Mouse (Mus musculus): Measurements from ENCODE around the gene Ntn1. TPM values are rescaled to one million over a fixed set of nuclear protein-coding genes. Genes with fewer than 3 reads are reported as not detected.
A peak's percentile ranks its signal among the peaks of the same experiment; 100 is the strongest.

The Ntn1 gene
- total RNA-seq, 2 experiments from 2014 or later: 55.4 to 61.8 TPM

GRCm38 (mm10) chr11:68341111-68342002, 59.3 kb downstream of the Ntn1 start:
- intact Hi-C loops (cut with DNase I): no loop called here
- DNase-seq: peak; percentile 45 to 64

- intact Hi-C loops (cut with DNase I): no loop called here
- DNase-seq: no peak
Observed at GRCm38 (mm10) chr11:68340366-68340765, 60.3 kb downstream of the Ntn1 start.

- no peak for DNase-seq
- intact Hi-C loops (cut with DNase I): no loop called here
Observed at GRCm38 (mm10) chr11:68339856-68340255, 60.8 kb downstream of the Ntn1 start.

GRCm38 (mm10) chr11:68339331-68339730, 61.3 kb downstream of the Ntn1 start:
- intact Hi-C loops (cut with DNase I): no loop called here
- DNase-seq: no peak

GRCm38 (mm10) chr11:68331676-68332265, 68.9 kb downstream of the Ntn1 start:
- DNase-seq: no peak
- intact Hi-C loops (cut with DNase I): no loop called here

GRCm38 (mm10) chr11:68331117-68331437, 69.5 kb downstream of the Ntn1 start:
- intact Hi-C loops (cut with DNase I): no loop called here
- DNase-seq: no peak

GRCm38 (mm10) chr11:68330398-68331116, 70.1 kb downstream of the Ntn1 start:
- no peak for DNase-seq
- intact Hi-C loops (cut with DNase I): no loop called here

GRCm38 (mm10) chr11:68324863-68325262, 75.8 kb downstream of the Ntn1 start:
- intact Hi-C loops (cut with DNase I): no loop called here
- no peak for DNase-seq

GRCm38 (mm10) chr11:68321417-68321816, 79.2 kb downstream of the Ntn1 start:
- peak; percentile 54 to 62 for DNase-seq
- intact Hi-C loops (cut with DNase I): no loop called here

GRCm38 (mm10) chr11:68315551-68316130, 85.0 kb downstream of the Ntn1 start:
- intact Hi-C loops (cut with DNase I): no loop called here
- DNase-seq: no peak

- intact Hi-C loops (cut with DNase I): no loop called here
- no peak for DNase-seq
Observed at GRCm38 (mm10) chr11:68313861-68314260, 86.8 kb downstream of the Ntn1 start.

GRCm38 (mm10) chr11:68313065-68313464, 87.6 kb downstream of the Ntn1 start:
- intact Hi-C loops (cut with DNase I): no loop called here
- DNase-seq: no peak

GRCm38 (mm10) chr11:68308911-68309580, 91.6 kb downstream of the Ntn1 start:
- intact Hi-C loops (cut with DNase I): no loop called here
- DNase-seq: no peak

GRCm38 (mm10) chr11:68305997-68306396, 94.6 kb downstream of the Ntn1 start:
- DNase-seq: no peak
- intact Hi-C loops (cut with DNase I): no loop called here

GRCm38 (mm10) chr11:68302323-68302722, 98.3 kb downstream of the Ntn1 start:
- DNase-seq: no peak
- intact Hi-C loops (cut with DNase I): no loop called here

GRCm38 (mm10) chr11:68301660-68302059, 99.0 kb downstream of the Ntn1 start:
- intact Hi-C loops (cut with DNase I): no loop called here

GRCm38 (mm10) chr11:68295474-68295873, 105.1 kb downstream of the Ntn1 start:
- no peak for DNase-seq

More at GRCm38 (mm10) chr11:68301660-68302059, 99.0 kb downstream of the Ntn1 start:
- no peak for DNase-seq

GRCm38 (mm10) chr11:68290631-68291030, 110.0 kb downstream of the Ntn1 start:
- intact Hi-C loops (cut with DNase I): no loop called here
- peak in 1 of 2 experiments; percentile 31 for DNase-seq

More at GRCm38 (mm10) chr11:68295474-68295873, 105.1 kb downstream of the Ntn1 start:
- intact Hi-C loops (cut with DNase I): no loop called here

- intact Hi-C loops (cut with DNase I): no loop called here
- DNase-seq: peak; percentile 26 to 34
Observed at GRCm38 (mm10) chr11:68287331-68287730, 113.3 kb downstream of the Ntn1 start.

GRCm38 (mm10) chr11:68286142-68286808, 114.3 kb downstream of the Ntn1 start:
- DNase-seq: peak; percentile 40 to 51
- intact Hi-C loops (cut with DNase I): no loop called here
